Mouse (Mus musculus): ENCODE measurements at regions not wholly inside any gene's neighbourhood (a gene's known extent, or its start where the extent isn't known, plus 50 kb on each side); places are given as distances from the start of the nearest gene placed in this dataset.

DNA sequence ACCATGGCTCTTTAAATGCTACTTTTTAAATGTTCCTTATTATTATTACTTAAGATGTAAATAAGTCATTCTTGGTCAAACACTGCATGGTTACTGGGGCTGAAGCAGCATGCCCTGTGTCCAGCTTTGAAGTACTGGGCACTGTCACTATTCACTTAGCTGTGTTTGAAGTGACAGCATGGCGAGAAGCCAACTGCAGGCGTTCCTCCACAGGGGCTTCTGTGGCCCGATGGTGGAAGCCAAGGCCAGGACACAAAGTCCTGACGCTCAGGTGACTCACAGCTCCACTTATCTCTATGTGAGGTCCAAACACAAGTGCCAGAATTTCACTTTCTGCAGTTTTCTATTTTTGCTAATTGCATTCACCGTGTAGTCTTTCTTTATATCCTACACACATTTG lies 65.3 kb downstream of the Cdca7 start:
- Histone ChIP-seq H3K4me3 (ENCODE audit: low read depth, low read length) (no peak overlapping the region), H3K9me3 (replicated peaks; ENCODE audit: control insufficient read depth, insufficient read depth, low read length, poor library complexity, severe bottlenecking) (no peaks in the 10 kb centered on the region), H3K9ac (ENCODE audit: low read depth, poor library complexity, severe bottlenecking) (no peak overlapping the region), H3K27me3 (ENCODE audit: control insufficient read depth, insufficient read depth, low read length, poor library complexity, severe bottlenecking) (no peaks in the 10 kb centered on the region), H3K4me1 (ENCODE audit: control insufficient read depth, insufficient read depth, low read length) (no peaks in the 10 kb centered on the region), H3K27ac (ENCODE audit: insufficient read depth, low read length) (no peak overlapping the region), H3K36me3 (ENCODE audit: control insufficient read depth, insufficient read depth, low read length, poor library complexity, severe bottlenecking) (no peaks in the 10 kb centered on the region)
- TF ChIP-seq EP300 (IDR thresholded peaks at IDR 0.05; ENCODE audit: insufficient read depth, low read depth, low read length) (no peak), POLR2A (IDR thresholded peaks at IDR 0.05; ENCODE audit: insufficient read depth, low read length) (no peak)

DNA sequence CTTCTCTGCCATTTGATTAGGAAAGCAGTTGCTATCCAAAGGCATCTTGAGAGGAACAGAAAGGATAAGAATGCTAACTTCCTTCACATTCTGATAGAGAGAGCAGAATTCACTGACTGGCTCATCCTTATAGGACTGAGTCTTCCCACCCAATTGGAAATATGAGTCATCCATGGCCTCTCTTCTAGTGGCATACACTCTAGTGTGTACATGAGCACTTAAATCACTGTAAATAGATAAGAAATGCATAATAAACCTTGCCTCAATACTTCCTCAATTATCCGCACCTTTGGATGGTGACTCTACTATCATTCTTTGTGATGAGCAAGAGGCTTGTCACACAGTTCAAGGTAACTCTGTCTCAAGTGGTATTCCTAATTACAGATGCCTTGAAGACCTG lies 69.5 kb downstream of the Cdca7 start:
- H3K36me3 ChIP-seq (ENCODE audit: control insufficient read depth, insufficient read depth, low read length, poor library complexity, severe bottlenecking), result no peaks in the 10 kb centered on the region
- no peak overlapping the region for H3K27ac ChIP-seq (ENCODE audit: insufficient read depth, low read length)
- no peaks in the 10 kb centered on the region for H3K4me1 ChIP-seq (ENCODE audit: control insufficient read depth, insufficient read depth, low read length)
- H3K9me3 ChIP-seq (replicated peaks; ENCODE audit: control insufficient read depth, insufficient read depth, low read length, poor library complexity, severe bottlenecking), result no peaks in the 10 kb centered on the region
- TF ChIP-seq EP300 (IDR thresholded peaks at IDR 0.05; ENCODE audit: insufficient read depth, low read depth, low read length) (no peak), POLR2A (IDR thresholded peaks at IDR 0.05; ENCODE audit: insufficient read depth, low read length) (no peak), CTCF (IDR thresholded peaks at IDR 0.05; ENCODE audit: low read depth, low read length) (no peak)
- H3K4me3 ChIP-seq (ENCODE audit: low read depth, low read length), result no peak overlapping the region
- no peaks in the 10 kb centered on the region for H3K27me3 ChIP-seq (ENCODE audit: control insufficient read depth, insufficient read depth, low read length, poor library complexity, severe bottlenecking)
- H3K9ac ChIP-seq (ENCODE audit: low read depth, poor library complexity, severe bottlenecking), result no peak overlapping the region

DNA sequence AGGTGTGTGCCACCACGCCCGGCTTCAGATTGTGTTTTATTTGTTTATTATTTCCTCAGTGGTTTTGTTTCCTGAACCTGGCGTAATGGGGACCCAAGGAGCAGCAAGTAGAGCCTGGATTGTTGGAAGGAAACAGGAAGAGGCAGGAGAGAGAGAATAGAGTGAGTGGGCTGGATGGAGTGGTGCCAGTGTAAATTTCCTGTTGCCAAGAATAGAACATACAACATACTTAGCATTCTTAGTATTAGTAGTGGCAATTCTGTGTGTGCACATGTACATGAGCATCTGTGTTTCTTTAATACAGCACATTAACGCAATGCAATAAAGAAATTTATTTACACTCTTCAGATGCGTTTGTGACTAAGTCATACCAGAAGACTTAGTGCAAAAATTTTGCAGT lies 70.5 kb downstream of the Cdca7 start:
- no peak overlapping the region for H3K4me3 ChIP-seq (ENCODE audit: low read depth, low read length)
- TF ChIP-seq POLR2A (IDR thresholded peaks at IDR 0.05; ENCODE audit: insufficient read depth, low read length) (no peak), CTCF (IDR thresholded peaks at IDR 0.05; ENCODE audit: low read depth, low read length) (no peak), EP300 (IDR thresholded peaks at IDR 0.05; ENCODE audit: insufficient read depth, low read depth, low read length) (no peak)
- no peak overlapping the region for H3K9ac ChIP-seq (ENCODE audit: low read depth, poor library complexity, severe bottlenecking)
- H3K36me3 ChIP-seq (ENCODE audit: control insufficient read depth, insufficient read depth, low read length, poor library complexity, severe bottlenecking), result no peaks in the 10 kb centered on the region
- no peaks in the 10 kb centered on the region for H3K4me1 ChIP-seq (ENCODE audit: control insufficient read depth, insufficient read depth, low read length)
- H3K27me3 ChIP-seq (ENCODE audit: control insufficient read depth, insufficient read depth, low read length, poor library complexity, severe bottlenecking), result no peaks in the 10 kb centered on the region
- no peaks in the 10 kb centered on the region for H3K9me3 ChIP-seq (replicated peaks; ENCODE audit: control insufficient read depth, insufficient read depth, low read length, poor library complexity, severe bottlenecking)
- no peak overlapping the region for H3K27ac ChIP-seq (ENCODE audit: insufficient read depth, low read length)

DNA sequence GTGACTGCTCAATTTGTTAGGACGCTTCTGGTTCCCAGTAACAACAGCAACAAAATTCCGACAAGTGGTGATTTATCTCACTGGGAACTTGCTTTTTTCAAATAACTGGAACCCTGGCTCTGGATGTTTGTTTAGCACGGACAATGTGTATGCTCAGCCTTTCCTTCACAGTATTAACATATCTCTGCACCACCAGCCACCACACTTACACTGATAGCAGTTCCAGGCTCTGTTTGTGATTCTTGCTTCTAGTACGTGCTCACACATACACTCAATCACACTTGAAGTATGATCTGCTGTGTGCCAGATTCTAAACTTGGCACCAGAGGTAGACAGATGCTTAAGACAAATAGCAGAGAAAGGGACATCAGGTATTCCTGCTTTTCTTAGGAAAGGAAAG lies 71.0 kb downstream of the Cdca7 start:
- TF ChIP-seq POLR2A (IDR thresholded peaks at IDR 0.05; ENCODE audit: insufficient read depth, low read length), result no peak
- no peak for TF ChIP-seq EP300 (IDR thresholded peaks at IDR 0.05; ENCODE audit: insufficient read depth, low read depth, low read length)
- no peak for TF ChIP-seq CTCF (IDR thresholded peaks at IDR 0.05; ENCODE audit: low read depth, low read length)
- no peak overlapping the region for H3K9ac ChIP-seq (ENCODE audit: low read depth, poor library complexity, severe bottlenecking)
- no peak overlapping the region for H3K27ac ChIP-seq (ENCODE audit: insufficient read depth, low read length)
- no peaks in the 10 kb centered on the region for H3K9me3 ChIP-seq (replicated peaks; ENCODE audit: control insufficient read depth, insufficient read depth, low read length, poor library complexity, severe bottlenecking)
- H3K36me3 ChIP-seq (ENCODE audit: control insufficient read depth, insufficient read depth, low read length, poor library complexity, severe bottlenecking), result no peaks in the 10 kb centered on the region
- H3K27me3 ChIP-seq (ENCODE audit: control insufficient read depth, insufficient read depth, low read length, poor library complexity, severe bottlenecking), result no peaks in the 10 kb centered on the region
- no peak overlapping the region for H3K4me3 ChIP-seq (ENCODE audit: low read depth, low read length)
- no peaks in the 10 kb centered on the region for H3K4me1 ChIP-seq (ENCODE audit: control insufficient read depth, insufficient read depth, low read length)

DNA sequence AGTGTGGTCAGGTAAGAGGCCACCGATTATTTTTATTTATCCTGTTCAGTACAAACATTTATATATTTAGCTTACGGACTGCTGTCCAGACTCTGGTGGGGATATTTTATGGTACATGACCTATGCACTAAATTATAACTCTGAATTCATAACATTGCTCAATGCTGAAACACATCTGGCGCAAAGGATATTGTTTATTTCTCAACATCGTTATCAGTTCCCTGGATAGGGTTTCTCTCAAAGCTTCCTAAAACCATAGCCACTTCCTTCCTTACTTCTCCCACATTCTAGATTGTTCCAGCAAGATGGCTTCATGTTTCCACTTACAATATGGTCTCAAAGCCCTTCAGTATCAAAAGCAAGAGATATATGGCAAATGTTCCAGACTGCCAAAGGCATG lies 75.3 kb downstream of the Cdca7 start:
- TF ChIP-seq EP300 (IDR thresholded peaks at IDR 0.05; ENCODE audit: insufficient read depth, low read depth, low read length), result no peak
- TF ChIP-seq POLR2A (IDR thresholded peaks at IDR 0.05; ENCODE audit: insufficient read depth, low read length), result no peak
- no peak for TF ChIP-seq CTCF (IDR thresholded peaks at IDR 0.05; ENCODE audit: low read depth, low read length)

DNA sequence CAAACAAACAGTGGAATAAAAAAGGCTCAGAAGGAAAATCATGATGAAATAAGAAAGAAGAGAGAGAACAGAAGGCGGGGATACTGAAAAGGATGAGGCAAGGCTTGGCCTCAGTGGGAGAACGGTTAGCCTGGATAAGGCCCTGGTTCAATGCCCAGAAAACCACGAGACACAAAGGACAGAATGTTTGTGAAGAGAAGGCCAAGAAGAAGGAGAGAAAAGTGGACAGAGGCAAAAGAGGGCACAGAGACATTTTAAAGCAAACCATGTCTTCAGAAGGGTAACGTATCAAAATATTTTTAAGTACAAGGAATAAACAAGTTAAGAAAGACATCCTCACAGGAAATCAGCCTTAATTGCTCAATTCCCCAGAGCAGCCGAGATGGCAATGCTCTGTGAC lies 78.6 kb downstream of the Cdca7 start:
- H3K9ac ChIP-seq (ENCODE audit: low read depth, poor library complexity, severe bottlenecking), result no peak overlapping the region
- TF ChIP-seq POLR2A (IDR thresholded peaks at IDR 0.05; ENCODE audit: insufficient read depth, low read length), result no peak
- no peak for TF ChIP-seq EP300 (IDR thresholded peaks at IDR 0.05; ENCODE audit: insufficient read depth, low read depth, low read length)
- TF ChIP-seq CTCF (IDR thresholded peaks at IDR 0.05; ENCODE audit: low read depth, low read length), result no peak
- H3K9me3 ChIP-seq (replicated peaks; ENCODE audit: control insufficient read depth, insufficient read depth, low read length, poor library complexity, severe bottlenecking), result peaks cover 2% of the 10 kb centered on the region; the same call in 1 of the 2 replicates
- no peak overlapping the region for H3K4me3 ChIP-seq (ENCODE audit: low read depth, low read length)
- H3K36me3 ChIP-seq (ENCODE audit: control insufficient read depth, insufficient read depth, low read length, poor library complexity, severe bottlenecking), result no peaks in the 10 kb centered on the region
- H3K27me3 ChIP-seq (ENCODE audit: control insufficient read depth, insufficient read depth, low read length, poor library complexity, severe bottlenecking), result no peaks in the 10 kb centered on the region
- no peaks in the 10 kb centered on the region for H3K4me1 ChIP-seq (ENCODE audit: control insufficient read depth, insufficient read depth, low read length)
- H3K27ac ChIP-seq (ENCODE audit: insufficient read depth, low read length), result no peak overlapping the region

More for the DNA sequence above, 75.3 kb downstream of the Cdca7 start:
- H3K9ac ChIP-seq (ENCODE audit: low read depth, poor library complexity, severe bottlenecking), result no peak overlapping the region
- H3K9me3 ChIP-seq (replicated peaks; ENCODE audit: control insufficient read depth, insufficient read depth, low read length, poor library complexity, severe bottlenecking), result peaks cover 2% of the 10 kb centered on the region; the same call in 1 of the 2 replicates
- no peak overlapping the region for H3K27ac ChIP-seq (ENCODE audit: insufficient read depth, low read length)
- no peak overlapping the region for H3K4me3 ChIP-seq (ENCODE audit: low read depth, low read length)
- no peaks in the 10 kb centered on the region for H3K36me3 ChIP-seq (ENCODE audit: control insufficient read depth, insufficient read depth, low read length, poor library complexity, severe bottlenecking)
- no peaks in the 10 kb centered on the region for H3K4me1 ChIP-seq (ENCODE audit: control insufficient read depth, insufficient read depth, low read length)
- H3K27me3 ChIP-seq (ENCODE audit: control insufficient read depth, insufficient read depth, low read length, poor library complexity, severe bottlenecking), result no peaks in the 10 kb centered on the region
